Mouse (Mus musculus) forebrain, embryonic 13.5 days (tissue): ENCODE measurements around the gene Zfp639. TPM values are rescaled to one million over a fixed set of nuclear protein-coding genes. Genes with fewer than 3 reads are reported as not detected.

ENCODE experiments used
- ATAC-seq: fragments of 200-750 bp; cut with Nextera tagmentation; 2 replicates; pipeline ENCODE4 v1.8.0; 2017
- H3K27ac ChIP-seq: fragments of 300-500 bp; sonication (generic); 2 replicates; pipeline ENCODE4 v1.5.1; 2015; ENCODE audit warnings: inconsistent platforms, mild to moderate bottlenecking, moderate library complexity
- H3K27me3 ChIP-seq: fragments of 300-500 bp; sonication (generic); 2 replicates; pipeline ENCODE4 v1.6.1; 2015; ENCODE audit warnings: mild to moderate bottlenecking, inconsistent platforms
- H3K36me3 ChIP-seq: fragments of 300-500 bp; sonication (generic); 2 replicates; pipeline ENCODE4 v1.6.1; 2015; ENCODE audit warnings: mild to moderate bottlenecking, inconsistent platforms; ENCODE audit not compliant: poor library complexity, severe bottlenecking
- H3K4me1 ChIP-seq: fragments of 300-500 bp; sonication (generic); 2 replicates; pipeline ENCODE4 v1.6.1; 2015; ENCODE audit warnings: inconsistent platforms
- H3K4me2 ChIP-seq: fragments of 300-500 bp; sonication (generic); 2 replicates; pipeline ENCODE4 v1.6.1; 2015; ENCODE audit warnings: inconsistent platforms, mild to moderate bottlenecking, moderate library complexity
- H3K4me3 ChIP-seq: fragments of 300-500 bp; sonication (generic); 2 replicates; pipeline ENCODE4 v1.5.1; 2015; ENCODE audit warnings: mild to moderate bottlenecking, inconsistent platforms
- H3K9ac ChIP-seq: fragments of 300-500 bp; sonication (generic); 2 replicates; pipeline ENCODE4 v1.6.1; 2015; ENCODE audit warnings: mild to moderate bottlenecking, inconsistent platforms
- H3K9me3 ChIP-seq: fragments of 300-500 bp; sonication (generic); replicated peaks from 2 replicates; pipeline ENCODE4 v1.6.1; 2016; ENCODE audit warnings: inconsistent platforms
- WGBS: fragments of 180-500 bp; shearing (Covaris S2); methylation state at CpG from one replicate; pipeline ENCODE4 v1.1.7; 2015; 5-methylcytosine and 5-hydroxymethylcytosine counted together
- polyA plus RNA-seq: library from polyadenylated mRNA; unstranded; fragments of >200 nt; fragmentation: Nextera tagmentation; extraction: Ambion mirVana; gene quantifications from 2 replicates; pipeline ENCODE4 v1.2.1, GENCODE M21; 2015

Gene Zfp639
- polyA plus RNA-seq, 1 experiment from 2014 or later: 41.0 TPM

GRCm38 (mm10) chr3:32553061-32553460 lies 43.0 kb downstream of the Zfp639 start:
- Histone ChIP-seq H3K4me1 (no peaks in the 10 kb centered on the region), H3K4me2 (no peak overlapping the region), H3K4me3 (no peak overlapping the region), H3K27ac (no peak overlapping the region), H3K9ac (no peak overlapping the region), H3K36me3 (peaks cover 40% of the 10 kb centered on the region), H3K27me3 (no peaks in the 10 kb centered on the region), H3K9me3 (no peaks in the 10 kb centered on the region)
- no peak for ATAC-seq
- WGBS: 100% methylated on average over 1 of the region's 1 CpGs

- Histone ChIP-seq H3K9ac (no peak overlapping the region), H3K27me3 (no peaks in the 10 kb centered on the region), H3K4me1 (no peaks in the 10 kb centered on the region), H3K36me3 (peaks cover 54% of the 10 kb centered on the region), H3K4me3 (no peak overlapping the region), H3K4me2 (no peak overlapping the region), H3K9me3 (no peaks in the 10 kb centered on the region), H3K27ac (no peak overlapping the region)
- WGBS: 93% methylated on average over 6 of the region's 6 CpGs
- no peak for ATAC-seq
Measured at GRCm38 (mm10) chr3:32563401-32563800, 53.3 kb downstream of the Zfp639 start.

Other genes with a start within 250 kb of the Zfp639 start
- gene Zmat3, start 144.2 kb upstream of the Zfp639 start, polyA plus RNA-seq: 7.6 and 8.5 TPM in 2 replicates
- 16.2 and 17.1 TPM in 2 replicates for gene Pik3ca, start 112.6 kb upstream of the Zfp639 start, polyA plus RNA-seq
- gene Kcnmb3, start 18.0 kb upstream of the Zfp639 start, polyA plus RNA-seq: 0.14 and 0.18 TPM in 2 replicates
- 32.0 and 39.4 TPM in 2 replicates for gene Mfn1, start 19.2 kb downstream of the Zfp639 start, polyA plus RNA-seq
- gene Gnb4, start 106.3 kb downstream of the Zfp639 start, polyA plus RNA-seq: 46.7 and 48.0 TPM in 2 replicates
- 206 and 214 TPM in 2 replicates for gene Actl6a, start 196.0 kb downstream of the Zfp639 start, polyA plus RNA-seq
- gene Ndufb5, start 226.7 kb downstream of the Zfp639 start, polyA plus RNA-seq: 330 and 338 TPM in 2 replicates
- 37.3 and 39.0 TPM in 2 replicates for gene Mrpl47, start 227.3 kb downstream of the Zfp639 start, polyA plus RNA-seq